Mouse (Mus musculus) kidney, embryonic 15.5 days (tissue): Measurements from ENCODE around the gene Nfkbib. TPM values are rescaled to one million over a fixed set of nuclear protein-coding genes. Genes with fewer than 3 reads are reported as not detected.

ENCODE experiments used
- polyA plus RNA-seq: library from polyadenylated mRNA; unstranded; fragments of >200 nt; fragmentation: Nextera tagmentation; extraction: Ambion mirVana; gene quantifications from 2 replicates; pipeline ENCODE4 v1.2.1, GENCODE M21; 2015

Nfkbib gene
- polyA plus RNA-seq, 1 experiment from 2014 or later, result 45.2 TPM

Other genes starting within 250 kb of the Nfkbib start
- gene Ifnl3, start 244.7 kb downstream of the Nfkbib start, polyA plus RNA-seq, result not detected in 2 replicates
- gene Sycn, start 226.6 kb downstream of the Nfkbib start, polyA plus RNA-seq, result not detected in 2 replicates
- 0.14 TPM in 1 of 2 replicates, not detected in the other for gene Nccrp1, start 220.3 kb downstream of the Nfkbib start, polyA plus RNA-seq
- gene Samd4b, start 169.4 kb downstream of the Nfkbib start, polyA plus RNA-seq, result 28.8 and 33.6 TPM in 2 replicates
- gene Pak4, start 169.3 kb downstream of the Nfkbib start, polyA plus RNA-seq, result 63.9 and 72.1 TPM in 2 replicates
- not detected in 2 replicates for gene Acp7, start 136.2 kb downstream of the Nfkbib start, polyA plus RNA-seq
- gene Fbxo27, start 74.7 kb downstream of the Nfkbib start, polyA plus RNA-seq, result 5.4 and 9.1 TPM in 2 replicates
- gene Fbxo17, start 50.7 kb downstream of the Nfkbib start, polyA plus RNA-seq, result 8.2 and 9.2 TPM in 2 replicates
- gene Mrps12, start 25.7 kb downstream of the Nfkbib start, polyA plus RNA-seq, result 144 and 152 TPM in 2 replicates
- 30.0 and 30.8 TPM in 2 replicates for gene Sars2, start 25.5 kb downstream of the Nfkbib start, polyA plus RNA-seq
- not detected in 2 replicates for gene Ccer2, start 11.3 kb downstream of the Nfkbib start, polyA plus RNA-seq
- gene Sirt2, start 777 bp downstream of the Nfkbib start, polyA plus RNA-seq, result 57.2 and 67.6 TPM in 2 replicates
- 6.2 and 7.4 TPM in 2 replicates for gene Rinl, start 21.5 kb upstream of the Nfkbib start, polyA plus RNA-seq
- 264 and 265 TPM in 2 replicates for gene Hnrnpl, start 41.0 kb upstream of the Nfkbib start, polyA plus RNA-seq
- gene Ech1, start 57.7 kb upstream of the Nfkbib start, polyA plus RNA-seq, result 154 and 164 TPM in 2 replicates
- 12.0 and 32.1 TPM in 2 replicates for gene Lgals4, start 66.3 kb upstream of the Nfkbib start, polyA plus RNA-seq
- 1.9 and 3.1 TPM in 2 replicates for gene Lgals7, start 96.3 kb upstream of the Nfkbib start, polyA plus RNA-seq
- 0.36 and 0.64 TPM in 2 replicates for gene Capn12, start 113.9 kb upstream of the Nfkbib start, polyA plus RNA-seq
- 288 and 312 TPM in 2 replicates for gene Actn4, start 194.8 kb upstream of the Nfkbib start, polyA plus RNA-seq
- 401 and 402 TPM in 2 replicates for gene Eif3k, start 214.4 kb upstream of the Nfkbib start, polyA plus RNA-seq
- gene Map4k1, start 214.5 kb upstream of the Nfkbib start, polyA plus RNA-seq, result 9.0 and 9.6 TPM in 2 replicates